Mouse (Mus musculus) cerebellum, postnatal 14 days (tissue): ENCODE measurements around the gene Slc22a28.
"Not testable (repeated sequence)": the region's sequence is repeated elsewhere in the genome, so short reads cannot be mapped to it uniquely, and the experiment has no call there.

Source experiments
- DNase-seq, 2 experiments: peaks; one replicate each; pipeline ENCODE4 v3.0.0; 2021; ENCODE audit warnings: mixed read lengths in 2 of 2

Gene Slc22a28

GRCm38 (mm10) chr19:8131881-8132280, at the start of gene Slc22a28:
Gene Slc22a28 (minus strand): TSS chr19:8131982.
- DNase-seq: not testable (repeated sequence)

- no peak for DNase-seq
These were observed 17.2 kb upstream of the Slc22a28 start for GRCm38 (mm10) chr19:8148787-8149523.

GRCm38 (mm10) chr19:8142716-8143115, 10.9 kb upstream of the Slc22a28 start:
- not testable (repeated sequence) for DNase-seq

- DNase-seq: not testable (repeated sequence)
These were observed 2.5 kb upstream of the Slc22a28 start for GRCm38 (mm10) chr19:8134127-8134841.

- no peak for DNase-seq
These were observed 111.9 kb downstream of the Slc22a28 start for GRCm38 (mm10) chr19:8019904-8020349.

- DNase-seq: not testable (repeated sequence)
These were observed 112.4 kb downstream of the Slc22a28 start for GRCm38 (mm10) chr19:8019329-8019851.

GRCm38 (mm10) chr19:8018535-8018934, 113.2 kb downstream of the Slc22a28 start:
- not testable (repeated sequence) for DNase-seq
